Mouse (Mus musculus): Measurements from ENCODE around the gene Tmx2.

- TF ChIP-seq CTCF (IDR thresholded peaks at IDR 0.05; ENCODE audit: low read depth, low read length) (no peak), POLR2A (IDR thresholded peaks at IDR 0.05; ENCODE audit: extremely low read depth, insufficient read depth, low read length) (no peak)
These were observed 12.9 kb downstream of the Tmx2 start for GRCm38 (mm10) chr2:84666081-84666480.
